In genomic region chr11:53762827-53763495, GRCm38 (mm10) we compare ENCODE assay signal across 1 mouse cellular context.
TF ChIP-seq lines count a peak whose summit lies in the region.

No protein-coding gene starts in this region.

TF ChIP-seq in CH12.LX, 34 proteins besides CTCF, POLR2A, EP300 and RAD21 (continued from another document):
- TF ChIP-seq MEF2A (IDR thresholded peaks at IDR 0.05; ENCODE audit: borderline replicate concordance, low read depth, low read length) (no peak; the same call in none of the 2 replicates), RCOR1 (conservative IDR thresholded peaks at IDR 0.05; ENCODE audit: low read depth, low read length) (no peak), HCFC1 (IDR thresholded peaks at IDR 0.05; ENCODE audit: low read depth, low read length) (no peak; the same call in 1 of the 2 replicates), E2F4 (IDR thresholded peaks at IDR 0.05; ENCODE audit: insufficient replicate concordance, low read depth, low read length) (no peak), MAZ (IDR thresholded peaks at IDR 0.05; ENCODE audit: low read depth, low read length) (no peak), JUND (conservative IDR thresholded peaks at IDR 0.05; ENCODE audit: low read depth, low read length) (no peak), ZC3H11A (IDR thresholded peaks at IDR 0.05; ENCODE audit: low read depth, low read length) (no peak), GABPA (IDR thresholded peaks at IDR 0.05; ENCODE audit: insufficient replicate concordance, low read depth, low read length) (no peak), NELFE (IDR thresholded peaks at IDR 0.05; ENCODE audit: low read depth, low read length) (no peak; the same call in 1 of the 2 replicates), TBP (conservative IDR thresholded peaks at IDR 0.05; ENCODE audit: low read depth, low read length) (no peak), IRF4 (IDR thresholded peaks at IDR 0.05; ENCODE audit: low read depth, low read length) (no peak)
